ENCODE assay signal across 16 mouse cellular contexts in the genomic region with DNA sequence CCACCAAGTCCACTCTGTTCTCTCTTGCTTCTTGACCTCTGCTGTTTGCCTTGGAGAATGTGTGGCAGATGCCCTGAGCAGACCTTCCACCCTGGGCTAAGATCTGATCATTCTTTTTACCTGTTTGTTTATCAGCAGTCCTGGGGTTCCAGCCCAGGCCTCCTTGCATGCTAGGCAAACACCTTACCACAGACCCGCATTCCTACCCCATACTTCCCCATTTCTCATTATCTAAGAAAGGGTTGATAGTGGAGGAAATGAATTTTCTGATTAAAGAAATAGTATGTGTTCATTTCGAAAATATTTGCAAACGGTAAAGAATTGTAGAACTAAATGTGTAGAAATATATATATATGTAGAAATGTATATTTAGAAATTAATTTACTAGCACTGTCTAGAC.
"Had no signal": no experiment of that assay in that cellular context is flagged by ENCODE, and none has a peak within 500 bp of the region (broad histone marks: within the 10 kb centered on the region; RNA-seq: fewer than 3 reads in every experiment).

No protein-coding gene starts in this region.

- H3K27me3 ChIP-seq: midbrain, embryonic 12.5 days; midbrain, embryonic 15.5 days; stomach, embryonic 15.5 days had no signal

- H3K36me3 ChIP-seq: midbrain, embryonic 10.5 days; midbrain, embryonic 12.5 days; midbrain, embryonic 15.5 days; neural tube, embryonic 13.5 days; neural tube, embryonic 15.5 days; stomach, embryonic 15.5 days had no signal

- DNase-seq: lung, adult 18-20 months; lung, embryonic 14.5 days; lung, postnatal 10 days; lung, postnatal 4 days; right cerebral cortex, adult 18-20 months; thymus, adult 2 months; thymus, postnatal 25 days; thymus, postnatal 4 days had no signal

- H3K9me3 ChIP-seq: midbrain, embryonic 10.5 days; midbrain, embryonic 12.5 days; midbrain, embryonic 15.5 days; neural tube, embryonic 13.5 days; neural tube, embryonic 15.5 days; stomach, embryonic 15.5 days had no signal

- H3K4me1 ChIP-seq: midbrain, embryonic 12.5 days; neural tube, embryonic 13.5 days; neural tube, embryonic 15.5 days; stomach, embryonic 15.5 days had no signal

- H3K27ac ChIP-seq: midbrain, embryonic 10.5 days; midbrain, embryonic 12.5 days; neural tube, embryonic 13.5 days; neural tube, embryonic 15.5 days; stomach, embryonic 15.5 days; stomach, postnatal 0 days had no signal

- H3K9ac ChIP-seq: lung, embryonic 14.5 days; midbrain, embryonic 12.5 days; midbrain, embryonic 15.5 days; neural tube, embryonic 13.5 days; neural tube, embryonic 15.5 days; stomach, embryonic 15.5 days had no signal

- H3K4me3 ChIP-seq: midbrain, embryonic 10.5 days; midbrain, embryonic 12.5 days; midbrain, embryonic 15.5 days; myocyte; neural tube, embryonic 13.5 days; neural tube, embryonic 15.5 days; stomach, embryonic 15.5 days had no signal
